Mouse (Mus musculus) liver, adult 10 weeks (tissue): Measurements from ENCODE around the gene Rhox2b. TPM values are rescaled to one million over a fixed set of nuclear protein-coding genes. Genes with fewer than 3 reads are reported as not detected.

Experiments
- polyA plus RNA-seq: library from polyadenylated mRNA; stranded (reverse); fragments of 350-450 nt; fragmentation: Illumina TruSeq; extraction: RNeasy Lipid Tissue Mini Kit (QIAGEN cat#74804); gene quantifications from one replicate; pipeline ENCODE4 v1.2.3, GENCODE M21; 2014; ENCODE audit warnings: low read depth, low replicate concordance

Gene Rhox2b
- not detected for polyA plus RNA-seq

GRCm38 (mm10) chrX:37411767-37412166 lies at the start of gene Rhox2b:
Gene Rhox2b, plus strand, starts transcription at chrX:37412067.

GRCm38 (mm10) chrX:37379728-37380127 lies 32.1 kb upstream of the Rhox2b start, which contains the start of gene Rhox3a2:
Gene Rhox3a2, plus strand, starts transcription at chrX:37380028.

GRCm38 (mm10) chrX:37390548-37390947 lies 21.3 kb upstream of the Rhox2b start, which contains the start of gene Rhox4a2:
Gene Rhox4a2, plus strand, starts transcription at chrX:37390848.

GRCm38 (mm10) chrX:37432194-37432593 lies 20.3 kb downstream of the Rhox2b start, which contains the start of gene Rhox4b:
Gene Rhox4b, plus strand, starts transcription at chrX:37432494.

GRCm38 (mm10) chrX:37453380-37453779 lies 41.5 kb downstream of the Rhox2b start, which contains the start of gene Rhox2c:
Gene Rhox2c, plus strand, starts transcription at chrX:37453680.

GRCm38 (mm10) chrX:37458285-37458684 lies 46.4 kb downstream of the Rhox2b start, which contains the start of gene Rhox3c:
Gene Rhox3c, plus strand, starts transcription at chrX:37458585.

Other genes starting within 250 kb of the Rhox2b start
- not detected for gene Akap14, start 243.2 kb upstream of the Rhox2b start, polyA plus RNA-seq
- 196 TPM for gene Ndufa1, start 220.9 kb upstream of the Rhox2b start, polyA plus RNA-seq
- 0.32 TPM for gene Rnf113a1, start 220.8 kb upstream of the Rhox2b start, polyA plus RNA-seq
- gene Gm9, start 201.0 kb upstream of the Rhox2b start, polyA plus RNA-seq, result not detected
- gene Rhox1, start 189.8 kb upstream of the Rhox2b start, polyA plus RNA-seq, result not detected
- gene Rhox2a, start 167.1 kb upstream of the Rhox2b start, polyA plus RNA-seq, result not detected
- gene Rhox3a, start 162.1 kb upstream of the Rhox2b start, polyA plus RNA-seq, result not detected
- not detected for gene Rhox4a, start 146.7 kb upstream of the Rhox2b start, polyA plus RNA-seq
- not detected for gene Rhox3a2, start 32.0 kb upstream of the Rhox2b start, polyA plus RNA-seq
- gene Rhox4a2, start 21.2 kb upstream of the Rhox2b start, polyA plus RNA-seq, result not detected
- gene Rhox4b, start 20.4 kb downstream of the Rhox2b start, polyA plus RNA-seq, result not detected
- not detected for gene Rhox2c, start 41.6 kb downstream of the Rhox2b start, polyA plus RNA-seq
- not detected for gene Rhox3c, start 46.5 kb downstream of the Rhox2b start, polyA plus RNA-seq
- gene Rhox4c, start 68.3 kb downstream of the Rhox2b start, polyA plus RNA-seq, result not detected
- not detected for gene Rhox2d, start 81.4 kb downstream of the Rhox2b start, polyA plus RNA-seq
- not detected for gene Rhox4d, start 102.3 kb downstream of the Rhox2b start, polyA plus RNA-seq
- gene Rhox2e, start 118.4 kb downstream of the Rhox2b start, polyA plus RNA-seq, result not detected
- not detected for gene Rhox3e, start 130.0 kb downstream of the Rhox2b start, polyA plus RNA-seq
- not detected for gene Rhox4e, start 145.3 kb downstream of the Rhox2b start, polyA plus RNA-seq
- not detected for gene Rhox2f, start 159.3 kb downstream of the Rhox2b start, polyA plus RNA-seq
- gene Rhox3f, start 168.9 kb downstream of the Rhox2b start, polyA plus RNA-seq, result not detected
- gene Rhox4f, start 195.6 kb downstream of the Rhox2b start, polyA plus RNA-seq, result not detected
- gene Rhox3g, start 216.5 kb downstream of the Rhox2b start, polyA plus RNA-seq, result not detected
- gene Rhox2g, start 231.4 kb downstream of the Rhox2b start, polyA plus RNA-seq, result not detected
- gene Rhox4g, start 239.3 kb downstream of the Rhox2b start, polyA plus RNA-seq, result not detected